ENCODE assay signal across 16 mouse cellular contexts in genomic region chr10:126431222-126431621, GRCm38 (mm10).
DNase-seq lines count a peak whose midpoint lies in the region.
"Had no signal": no experiment of that assay in that cellular context is flagged by ENCODE, and none has a peak within 500 bp of the region (broad histone marks: within the 10 kb centered on the region; RNA-seq: fewer than 3 reads in every experiment).

No protein-coding gene starts in this region.

- peak; percentile 10 for DNase-seq in adrenal gland, postnatal 10 days
- DNase-seq in adrenal gland, adult 2 months, result no peak
- DNase-seq in kidney, postnatal 10 days, result peak; percentile 6
- no peak for DNase-seq in kidney, adult 11 months
- peak; percentile 2 for DNase-seq in lung, postnatal 36 days
- DNase-seq in lung, adult 18-20 months, result no peak
- peak; percentile 8 for DNase-seq in ovary, postnatal 14 days (ENCODE audit: low spot score)
- DNase-seq: adrenal gland, postnatal 36 days; cerebellum, adult 11 months; cerebellum, postnatal 36 days; embryo, embryonic 11 days; liver, postnatal 0 days; midbrain, embryonic 14.5 days; right cerebral cortex, postnatal 25 days; thymus, adult 18-20 months; thymus, postnatal 36 days had no signal

Comparison
In these comparisons a context has a peak if more than half of its experiments do, and no peak if none do; other contexts are left out.
1. DNase-seq: peak in adrenal gland, postnatal 10 days (single experiment), kidney, postnatal 10 days (single experiment), lung, postnatal 36 days (single experiment) and ovary, postnatal 14 days (single experiment); none in adrenal gland, adult 2 months (single experiment), kidney, adult 11 months (single experiment) and lung, adult 18-20 months (0 of 2).